Mouse (Mus musculus): ENCODE results near the gene Retnla. TPM values are rescaled to one million over a fixed set of nuclear protein-coding genes. Genes with fewer than 3 reads are reported as not detected.

Retnla gene
- total RNA-seq (2014; fragmentation: Nextera tagmentation): not detected in 2 replicates
- not detected in 2 replicates for total RNA-seq (2017)

GRCm38 (mm10) chr16:48842266-48842665 is at the start of gene Retnla:
TSS of gene Retnla (plus strand) at chr16:48842551.
- ATAC-seq (replicated peaks; ENCODE audit: poor library complexity, severe bottlenecking): no peak

- ATAC-seq (replicated peaks; ENCODE audit: poor library complexity, severe bottlenecking): no peak
Measured at GRCm38 (mm10) chr16:48798285-48798684, 44.1 kb upstream of the Retnla start.

DNA sequence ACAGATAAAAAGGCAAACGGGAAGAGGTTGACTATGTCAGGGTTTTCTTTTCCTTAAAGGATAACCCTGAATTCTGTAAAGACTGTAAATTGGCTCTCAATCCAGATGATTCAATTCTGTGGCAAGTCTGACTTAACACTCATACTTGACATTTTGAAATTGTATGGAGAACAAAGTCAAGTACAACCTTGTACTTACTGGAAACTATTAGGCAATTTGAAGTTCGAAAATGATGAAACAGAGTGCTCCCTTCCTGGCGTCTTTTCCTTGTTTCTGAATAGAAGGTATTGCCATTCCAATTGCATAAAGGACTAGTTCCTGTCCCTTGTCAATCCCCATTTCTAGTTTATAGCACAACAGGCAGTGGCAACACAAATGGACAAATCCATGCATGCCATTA is 42.9 kb upstream of the Retnla start:
- ATAC-seq (replicated peaks; ENCODE audit: poor library complexity, severe bottlenecking): peak; percentile 76

DNA sequence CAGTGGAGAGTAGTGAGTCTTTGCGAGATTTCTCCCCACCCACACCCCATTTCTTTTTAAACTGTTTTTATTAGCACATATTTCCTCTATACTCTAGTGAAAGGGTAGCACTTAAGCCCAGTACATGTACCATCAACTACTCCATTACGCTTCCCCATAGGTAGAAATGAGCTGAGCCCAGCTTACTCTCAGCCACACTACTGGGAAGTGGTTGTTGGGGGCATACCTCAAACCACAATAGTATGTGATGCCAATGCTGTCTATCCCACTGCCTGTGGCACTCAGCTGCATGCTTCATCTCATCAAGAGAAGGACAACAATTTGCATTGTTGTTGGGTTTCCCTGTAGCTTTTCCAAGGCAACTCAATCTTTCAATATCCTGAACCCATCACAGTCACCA is 41.4 kb upstream of the Retnla start:
- peak; percentile 91 for ATAC-seq (replicated peaks; ENCODE audit: poor library complexity, severe bottlenecking)

DNA sequence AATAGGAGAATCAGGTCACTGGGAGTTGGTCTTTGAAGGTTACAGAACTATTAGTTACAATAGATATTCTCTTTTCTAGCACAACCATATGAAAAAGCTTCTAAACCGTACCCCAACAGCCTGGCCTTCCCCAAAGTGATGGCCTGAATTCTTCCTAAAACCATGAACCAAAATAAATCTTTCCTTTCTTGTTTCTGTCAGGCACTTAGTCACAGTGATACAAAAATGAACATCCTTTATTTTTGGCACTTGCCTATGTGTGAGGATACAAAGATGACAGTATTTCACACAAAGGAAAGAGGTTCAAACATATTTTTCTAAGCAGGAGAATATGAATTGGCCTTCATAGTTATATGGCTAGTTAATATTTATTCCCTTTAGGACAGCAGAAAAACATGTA is 36.9 kb upstream of the Retnla start:
- ATAC-seq (replicated peaks; ENCODE audit: poor library complexity, severe bottlenecking): no peak

- ATAC-seq (replicated peaks; ENCODE audit: poor library complexity, severe bottlenecking): peak; percentile 48; the same call in 1 of the 2 replicates
Measured at GRCm38 (mm10) chr16:48806521-48806920, 35.8 kb upstream of the Retnla start.

DNA sequence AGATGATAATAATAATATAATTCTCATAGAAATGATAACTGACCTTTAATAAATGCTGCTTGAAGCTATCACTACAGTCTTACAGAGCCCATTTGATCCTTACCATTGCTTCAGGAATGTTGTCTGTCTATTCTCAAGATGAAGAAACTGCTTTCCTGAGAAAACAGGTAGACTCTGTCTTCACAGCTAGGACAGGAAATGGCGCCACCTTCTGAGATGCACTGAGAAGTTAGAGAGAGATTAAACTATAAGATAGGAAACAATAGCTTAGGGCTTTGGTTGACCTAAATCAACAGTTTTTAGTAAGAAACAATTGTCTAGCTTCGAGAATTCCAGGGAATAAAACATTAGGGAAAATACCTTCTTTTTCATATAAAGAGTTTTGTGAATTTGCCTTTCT is 33.0 kb upstream of the Retnla start:
- ATAC-seq (replicated peaks; ENCODE audit: poor library complexity, severe bottlenecking): peak; percentile 35; the same call in 1 of the 2 replicates

- peak; percentile 65 for ATAC-seq (replicated peaks; ENCODE audit: poor library complexity, severe bottlenecking)
Measured at GRCm38 (mm10) chr16:48811881-48812436, 30.4 kb upstream of the Retnla start.

- no peak for ATAC-seq (replicated peaks; ENCODE audit: poor library complexity, severe bottlenecking)
Measured at GRCm38 (mm10) chr16:48816695-48817094, 25.7 kb upstream of the Retnla start, which contains the start of gene Retnlb. TSS of gene Retnlb (plus strand) at chr16:48816856.

GRCm38 (mm10) chr16:48818524-48818923 is 23.8 kb upstream of the Retnla start:
- peak; percentile 97 for ATAC-seq (replicated peaks; ENCODE audit: poor library complexity, severe bottlenecking)

- ATAC-seq (replicated peaks; ENCODE audit: poor library complexity, severe bottlenecking): no peak
Measured at GRCm38 (mm10) chr16:48826474-48826873, 15.9 kb upstream of the Retnla start.

DNA sequence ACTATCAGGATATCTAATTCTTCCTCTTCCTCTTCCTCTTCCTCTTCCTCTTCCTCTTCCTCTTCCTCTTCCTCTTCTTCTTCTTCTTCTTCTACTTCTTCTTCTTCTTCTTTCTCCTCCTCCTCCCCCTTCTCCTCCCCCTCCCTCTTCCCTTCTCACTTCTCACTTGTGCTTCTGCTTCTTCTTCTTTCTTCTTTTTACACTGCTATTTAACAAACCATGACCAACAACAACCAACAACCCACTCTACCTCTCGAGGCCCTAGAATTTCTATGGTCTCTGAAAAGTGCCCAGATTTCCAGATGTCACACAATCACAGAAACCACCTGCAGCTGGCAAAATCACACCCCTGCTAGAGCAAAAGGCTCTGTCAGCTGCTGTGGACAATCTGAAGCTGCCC is 14.7 kb upstream of the Retnla start:
- ATAC-seq (replicated peaks; ENCODE audit: poor library complexity, severe bottlenecking): peak; percentile 65

- ATAC-seq (replicated peaks; ENCODE audit: poor library complexity, severe bottlenecking): peak; percentile 48
Measured at GRCm38 (mm10) chr16:48829060-48829459, 13.3 kb upstream of the Retnla start.

- ATAC-seq (replicated peaks; ENCODE audit: poor library complexity, severe bottlenecking): no peak
Measured at GRCm38 (mm10) chr16:48832055-48832454, 10.3 kb upstream of the Retnla start.

GRCm38 (mm10) chr16:48833626-48834025 is 8.7 kb upstream of the Retnla start:
- ATAC-seq (replicated peaks; ENCODE audit: poor library complexity, severe bottlenecking): peak; percentile 98

- no peak for ATAC-seq (replicated peaks; ENCODE audit: poor library complexity, severe bottlenecking)
Measured at GRCm38 (mm10) chr16:48843671-48844386, 1.5 kb downstream of the Retnla start.

DNA sequence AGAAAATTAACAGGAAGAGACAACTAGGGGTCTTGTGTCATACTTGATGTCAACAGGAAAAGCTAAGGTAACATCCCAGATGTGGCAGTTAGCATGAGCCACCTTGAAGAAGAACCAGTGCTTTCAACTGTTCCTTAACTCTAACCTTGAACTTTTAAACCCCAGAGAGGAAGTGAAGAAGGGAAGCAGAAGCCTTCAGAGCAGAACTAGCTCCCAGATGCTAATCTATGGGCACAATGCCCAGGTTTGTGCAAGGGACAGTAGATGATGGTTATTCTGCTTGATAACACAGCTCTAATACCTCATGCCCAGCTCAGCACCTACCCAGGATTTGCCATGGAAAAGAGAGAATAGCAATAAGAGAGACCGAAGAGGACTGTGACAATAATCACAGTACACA is 22.7 kb downstream of the Retnla start:
- peak; percentile 94 for ATAC-seq (replicated peaks; ENCODE audit: poor library complexity, severe bottlenecking)

DNA sequence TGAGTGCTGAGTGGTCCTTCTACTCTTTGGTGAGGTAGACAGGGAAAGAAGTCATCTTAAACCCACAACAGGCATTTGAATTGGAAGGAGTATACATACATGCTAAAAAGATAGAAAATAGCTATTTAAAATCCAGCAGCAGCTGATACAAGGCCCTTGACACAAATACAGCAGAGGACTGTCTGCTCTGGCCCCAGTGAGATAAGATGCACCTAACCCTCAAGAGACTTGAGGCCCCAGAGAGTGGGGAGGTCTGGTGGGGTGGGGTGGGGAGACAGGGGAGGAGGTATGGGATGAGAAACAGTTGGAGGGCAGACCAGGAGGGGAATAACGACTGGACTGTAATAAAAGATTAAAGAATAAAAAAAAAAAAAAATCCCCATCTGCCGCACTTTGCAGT is 25.3 kb downstream of the Retnla start:
- ATAC-seq (replicated peaks; ENCODE audit: poor library complexity, severe bottlenecking): no peak

DNA sequence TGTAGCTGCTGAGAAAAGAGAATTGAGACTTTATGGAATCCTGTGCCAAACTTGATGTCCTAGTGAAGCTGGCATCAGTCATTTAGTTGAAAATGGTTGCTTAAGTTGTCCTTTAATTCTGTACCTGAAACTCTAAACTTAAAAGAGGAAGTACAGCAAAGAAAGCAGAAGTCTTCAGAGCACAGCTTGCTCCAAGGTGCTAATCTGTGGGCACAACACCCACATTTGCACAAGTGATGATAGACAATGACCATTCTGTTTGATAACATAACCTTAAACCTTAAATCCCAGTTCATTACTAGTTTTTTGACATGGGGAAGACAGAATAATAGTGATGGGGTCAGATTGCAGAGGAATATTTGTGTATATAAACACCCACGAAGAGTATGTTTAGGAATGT is 26.3 kb downstream of the Retnla start:
- peak; percentile 77 for ATAC-seq (replicated peaks; ENCODE audit: poor library complexity, severe bottlenecking)

DNA sequence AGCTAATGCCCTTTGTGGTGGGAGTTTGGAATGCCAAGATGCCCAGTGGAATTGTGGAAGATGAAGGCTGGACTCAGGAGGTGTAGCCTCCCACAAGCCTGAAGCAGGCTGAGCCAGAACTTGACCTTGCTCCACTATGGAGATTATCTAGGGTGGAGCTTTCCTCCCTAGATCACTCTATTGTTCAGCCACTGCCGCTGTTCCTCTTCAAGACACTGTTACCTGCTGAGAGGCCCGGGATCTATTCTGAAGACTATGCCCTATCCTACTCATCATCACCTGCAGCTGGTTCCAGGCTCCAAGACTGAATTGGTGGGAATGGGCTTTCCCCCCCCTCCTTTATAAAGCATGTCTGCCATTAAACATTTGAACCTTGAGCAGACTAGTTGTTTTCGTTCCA is 27.3 kb downstream of the Retnla start:
- ATAC-seq (replicated peaks; ENCODE audit: poor library complexity, severe bottlenecking): no peak

DNA sequence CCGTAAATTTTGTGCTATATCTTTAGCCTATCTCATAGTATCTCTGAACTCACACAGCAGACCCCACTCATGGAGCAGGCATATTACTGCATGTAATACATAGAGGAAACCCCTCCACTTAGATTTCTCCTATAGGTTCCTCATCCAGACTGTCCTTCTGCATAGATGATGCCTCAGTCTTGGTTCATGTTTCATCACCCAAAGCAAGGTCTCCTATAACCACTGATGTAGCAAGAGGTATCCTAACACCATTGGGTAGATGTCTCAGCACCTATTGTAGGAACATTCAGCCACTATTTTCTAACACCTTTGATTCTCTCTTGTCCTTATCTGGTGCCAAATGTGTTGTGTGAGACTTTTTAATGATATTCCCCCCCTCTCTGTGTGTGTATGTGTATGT is 29.4 kb downstream of the Retnla start:
- ATAC-seq (replicated peaks; ENCODE audit: poor library complexity, severe bottlenecking): peak; percentile 69

DNA sequence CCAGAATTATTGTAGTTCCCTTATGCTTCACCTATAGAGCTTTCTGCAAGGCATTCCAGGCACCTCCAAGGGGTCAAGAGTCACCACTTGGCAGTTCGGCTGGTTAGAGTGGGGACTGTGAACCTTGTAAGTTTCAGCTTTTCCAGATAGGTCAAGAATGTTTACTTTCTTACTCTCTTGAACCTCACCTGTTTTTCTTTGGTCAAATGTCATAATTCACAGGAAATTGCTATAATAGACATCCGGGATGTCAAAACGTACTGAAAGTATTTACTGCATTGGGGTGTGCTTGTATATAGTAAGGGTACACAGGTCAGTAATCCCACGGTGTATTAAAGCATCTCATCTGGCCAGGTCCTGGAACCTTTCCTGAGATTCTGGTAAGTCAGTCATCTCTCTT is 30.0 kb downstream of the Retnla start, which contains the start of gene Retnlg:
Retnlg (plus strand) TSS at position 301 of the 400 bp plus-strand sequence.
- no peak for ATAC-seq (replicated peaks; ENCODE audit: poor library complexity, severe bottlenecking)

Data from granulocyte monocyte progenitor cell, adult 5-6 weeks (primary cell).